Mouse (Mus musculus): Measurements from ENCODE around the gene Ubxn2a. TPM values are rescaled to one million over a fixed set of nuclear protein-coding genes. Genes with fewer than 3 reads are reported as not detected.
"Not testable (repeated sequence)": the region's sequence is repeated elsewhere in the genome, so short reads cannot be mapped to it uniquely, and the experiment has no call there.

The Ubxn2a gene
- polyA plus RNA-seq, 1 experiment from 2014 or later: 25.8 TPM

GRCm38 (mm10) chr12:4908391-4908790, 886 bp upstream of the Ubxn2a start:
- peak overlapping the region; percentile 84; the same call in 1 of the 2 replicates for H3K4me3 ChIP-seq
- 93% methylated on average over 7 of the region's 7 CpGs for WGBS
- H3K27ac ChIP-seq: no peak overlapping the region

DNA sequence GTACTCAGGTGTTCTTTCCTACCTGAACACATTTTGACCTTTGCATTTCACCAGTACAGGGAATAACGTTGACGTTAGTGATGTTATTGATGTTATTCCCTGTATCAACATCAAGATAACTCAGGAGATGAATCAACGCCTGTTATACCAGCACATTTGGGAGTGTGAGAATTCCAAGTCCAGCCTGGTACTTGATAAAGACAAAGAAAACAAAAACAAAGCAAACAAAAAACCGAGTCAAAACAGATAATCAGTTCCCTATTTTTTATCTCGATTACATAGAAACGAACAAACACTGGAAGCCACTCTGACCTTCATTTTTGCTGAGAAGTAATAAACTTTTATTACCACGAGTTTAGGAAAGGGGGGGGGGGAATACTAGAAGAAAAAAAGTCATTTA, 1.0 kb downstream of the Ubxn2a start:
- Histone ChIP-seq H3K27me3 (no peaks in the 10 kb centered on the region), H3K9ac (peak overlapping the region; percentile 90), H3K36me3 (peaks cover 7% of the 10 kb centered on the region; the same call in 1 of the 2 replicates), H3K4me2 (replicated peaks) (peak overlapping the region; percentile 73), H3K4me1 (0 out of 2 replicates have a peak, but pooled peaks cover 3% of the 10 kb centered on the region), H3K27ac (no peak overlapping the region), H3K9me3 (no peaks in the 10 kb centered on the region), H3K4me3 (peak overlapping the region; percentile 84)
- 50% methylated on average over 7 of the region's 7 CpGs for WGBS
- ATAC-seq (ENCODE audit: low FRiP score, low read depth): no peak

More at GRCm38 (mm10) chr12:4908391-4908790, 886 bp upstream of the Ubxn2a start:
- Histone ChIP-seq H3K27me3 (no peaks in the 10 kb centered on the region), H3K36me3 (0 out of 2 replicates have a peak, but pooled peaks cover 4% of the 10 kb centered on the region), H3K9me3 (no peaks in the 10 kb centered on the region), H3K9ac (no peak overlapping the region), H3K4me2 (replicated peaks) (no peak overlapping the region), H3K4me1 (0 out of 2 replicates have a peak, but pooled peaks cover 3% of the 10 kb centered on the region)
- ATAC-seq (ENCODE audit: low FRiP score, low read depth): no peak

GRCm38 (mm10) chr12:4905946-4906345, 1.6 kb downstream of the Ubxn2a start:
- no peak overlapping the region for H3K27ac ChIP-seq
- no peak overlapping the region for H3K9ac ChIP-seq
- no peak overlapping the region for H3K4me2 ChIP-seq (replicated peaks)
- H3K9me3 ChIP-seq: no peaks in the 10 kb centered on the region
- H3K4me1 ChIP-seq: 0 out of 2 replicates have a peak, but pooled peaks cover 3% of the 10 kb centered on the region
- 87% methylated on average over 7 of the region's 7 CpGs for WGBS
- no peak overlapping the region for H3K4me3 ChIP-seq
- no peaks in the 10 kb centered on the region for H3K27me3 ChIP-seq
- no peak for ATAC-seq (ENCODE audit: low FRiP score, low read depth)
- H3K36me3 ChIP-seq: peaks cover 12% of the 10 kb centered on the region

- Histone ChIP-seq H3K27me3 (no peaks in the 10 kb centered on the region), H3K9me3 (no peaks in the 10 kb centered on the region), H3K4me2 (replicated peaks) (no peak overlapping the region), H3K4me3 (no peak overlapping the region), H3K36me3 (peaks cover 26% of the 10 kb centered on the region), H3K9ac (no peak overlapping the region), H3K27ac (no peak overlapping the region), H3K4me1 (no peaks in the 10 kb centered on the region)
- 93% methylated on average over 5 of the region's 5 CpGs for WGBS
- ATAC-seq (ENCODE audit: low FRiP score, low read depth): no peak
Observed at GRCm38 (mm10) chr12:4898024-4898423, 9.5 kb downstream of the Ubxn2a start.

DNA sequence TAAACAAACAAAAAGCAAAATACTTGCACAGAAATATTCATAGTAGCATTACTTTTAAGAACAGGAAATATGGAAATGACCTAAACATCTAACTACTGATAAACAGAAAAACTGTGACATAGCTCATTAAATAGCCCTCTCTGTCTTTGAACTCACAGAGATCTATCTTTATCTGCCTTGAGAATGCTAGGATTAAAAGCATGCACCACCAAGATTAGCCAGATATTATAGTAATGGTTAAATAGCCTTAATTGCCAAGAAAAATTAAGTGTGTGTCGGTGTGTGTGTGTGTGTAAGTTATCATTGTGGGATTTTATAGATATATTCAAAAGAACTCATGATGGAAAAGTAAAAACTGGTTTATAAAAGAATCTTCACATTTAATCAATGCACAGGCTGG, 17.6 kb downstream of the Ubxn2a start:
- H3K4me2 ChIP-seq (replicated peaks): no peak overlapping the region
- 87% methylated on average over 1 of the region's 1 CpGs for WGBS
- H3K9ac ChIP-seq: no peak overlapping the region
- H3K9me3 ChIP-seq: no peaks in the 10 kb centered on the region
- H3K36me3 ChIP-seq: peaks cover 26% of the 10 kb centered on the region
- H3K27me3 ChIP-seq: no peaks in the 10 kb centered on the region
- H3K4me3 ChIP-seq: no peak overlapping the region
- no peak for ATAC-seq (ENCODE audit: low FRiP score, low read depth)
- H3K27ac ChIP-seq: no peak overlapping the region
- H3K4me1 ChIP-seq: no peaks in the 10 kb centered on the region

DNA sequence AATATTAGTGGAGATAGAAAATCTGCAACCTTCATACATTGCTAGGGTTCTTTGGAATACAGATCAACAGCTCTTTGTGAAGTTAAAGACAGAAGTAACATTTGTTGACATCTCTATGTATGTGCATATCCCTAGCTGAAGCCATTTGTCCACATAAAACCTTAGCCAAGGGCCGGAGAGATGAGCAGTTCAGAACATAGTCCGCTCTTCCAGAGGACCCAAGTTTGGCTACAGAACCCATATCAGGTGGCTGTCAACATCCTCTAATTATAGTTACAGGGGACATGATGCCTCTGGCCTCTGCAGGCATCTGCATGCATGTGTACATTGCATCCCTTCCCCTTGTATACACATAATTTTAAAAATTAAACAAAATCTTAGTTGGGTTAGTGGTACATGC, 18.3 kb downstream of the Ubxn2a start:
- WGBS: 92% methylated on average over 2 of the region's 2 CpGs
- Histone ChIP-seq H3K9me3 (no peaks in the 10 kb centered on the region), H3K27ac (no peak overlapping the region), H3K4me2 (replicated peaks) (no peak overlapping the region), H3K9ac (no peak overlapping the region), H3K27me3 (no peaks in the 10 kb centered on the region), H3K4me1 (no peaks in the 10 kb centered on the region), H3K4me3 (no peak overlapping the region), H3K36me3 (peaks cover 29% of the 10 kb centered on the region)
- no peak for ATAC-seq (ENCODE audit: low FRiP score, low read depth)

- Histone ChIP-seq H3K9ac (no peak overlapping the region), H3K27ac (no peak overlapping the region), H3K27me3 (no peaks in the 10 kb centered on the region), H3K4me3 (no peak overlapping the region), H3K4me2 (replicated peaks) (no peak overlapping the region), H3K9me3 (no peaks in the 10 kb centered on the region), H3K36me3 (peaks cover 26% of the 10 kb centered on the region), H3K4me1 (no peaks in the 10 kb centered on the region)
- no peak for ATAC-seq (ENCODE audit: low FRiP score, low read depth)
Observed at GRCm38 (mm10) chr12:4888739-4889138, 18.8 kb downstream of the Ubxn2a start.

DNA sequence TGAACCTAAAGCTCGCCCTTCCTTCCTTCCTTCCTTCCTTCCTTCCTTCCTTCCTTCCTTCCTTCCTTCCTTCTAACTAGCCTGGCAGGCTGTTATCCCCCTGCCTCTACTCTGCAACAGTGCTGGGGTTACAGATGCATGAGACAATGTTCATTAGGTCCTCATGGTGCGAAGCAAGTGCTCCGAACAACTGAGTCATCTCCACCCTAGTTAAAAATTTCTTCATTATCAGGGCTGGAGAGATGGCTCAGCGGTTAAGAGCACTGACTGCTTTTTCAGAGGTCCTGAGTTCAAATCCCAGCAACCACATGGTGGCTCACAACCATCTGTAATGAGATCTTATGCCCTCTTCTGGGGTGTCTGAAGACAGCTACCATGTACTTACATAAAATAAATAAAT, 20.9 kb downstream of the Ubxn2a start:
- not testable (repeated sequence) for H3K4me1 ChIP-seq; H3K9me3 ChIP-seq; H3K27me3 ChIP-seq; H3K4me2 ChIP-seq (replicated peaks); ATAC-seq (ENCODE audit: low FRiP score, low read depth); H3K27ac ChIP-seq; H3K4me3 ChIP-seq; H3K9ac ChIP-seq
- H3K36me3 ChIP-seq: peaks cover 31% of the 10 kb centered on the region
- 98% methylated on average over 4 of the region's 4 CpGs for WGBS

GRCm38 (mm10) chr12:4885062-4885461, 22.4 kb downstream of the Ubxn2a start:
- H3K4me3 ChIP-seq: no peak overlapping the region
- H3K4me1 ChIP-seq: no peaks in the 10 kb centered on the region
- no peak for ATAC-seq (ENCODE audit: low FRiP score, low read depth)
- peaks cover 24% of the 10 kb centered on the region for H3K36me3 ChIP-seq
- 33% methylated on average over 1 of the region's 1 CpGs for WGBS
- no peak overlapping the region for H3K4me2 ChIP-seq (replicated peaks)
- H3K27me3 ChIP-seq: no peaks in the 10 kb centered on the region
- H3K9me3 ChIP-seq: no peaks in the 10 kb centered on the region
- no peak overlapping the region for H3K27ac ChIP-seq
- H3K9ac ChIP-seq: no peak overlapping the region

- Histone ChIP-seq H3K4me2 (replicated peaks) (no peak overlapping the region), H3K4me3 (no peak overlapping the region), H3K27me3 (no peaks in the 10 kb centered on the region), H3K9ac (no peak overlapping the region), H3K27ac (no peak overlapping the region), H3K9me3 (no peaks in the 10 kb centered on the region), H3K36me3 (peaks cover 42% of the 10 kb centered on the region), H3K4me1 (no peaks in the 10 kb centered on the region)
- 86% methylated on average over 2 of the region's 2 CpGs for WGBS
- ATAC-seq (ENCODE audit: low FRiP score, low read depth): no peak
Observed at GRCm38 (mm10) chr12:4882086-4882485, 25.4 kb downstream of the Ubxn2a start.

DNA sequence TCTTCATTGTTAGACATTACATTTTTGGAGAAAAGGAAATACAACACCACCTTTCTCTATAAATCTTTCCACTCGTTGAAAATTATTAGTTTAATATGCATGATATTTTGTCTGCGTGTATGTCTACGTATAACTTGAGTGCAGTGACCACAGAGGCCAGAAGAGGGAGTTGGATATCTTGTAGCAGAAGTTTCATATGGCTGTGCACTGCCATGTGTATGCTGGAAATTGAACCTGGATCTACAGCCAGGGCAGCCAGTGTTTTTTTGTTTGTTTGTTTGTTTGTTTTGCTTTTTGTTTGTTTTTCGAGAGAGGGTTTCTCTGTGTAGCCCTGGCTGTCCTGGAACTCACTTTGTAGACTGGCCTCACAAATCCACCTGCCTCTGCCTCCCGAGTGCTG, 28.5 kb downstream of the Ubxn2a start:
- no peak for ATAC-seq (ENCODE audit: low FRiP score, low read depth)
- Histone ChIP-seq H3K4me2 (replicated peaks) (no peak overlapping the region), H3K9me3 (no peaks in the 10 kb centered on the region), H3K36me3 (peaks cover 29% of the 10 kb centered on the region), H3K4me3 (no peak overlapping the region), H3K27me3 (no peaks in the 10 kb centered on the region), H3K9ac (no peak overlapping the region), H3K4me1 (peaks cover 6% of the 10 kb centered on the region), H3K27ac (no peak overlapping the region)
- WGBS: 94% methylated on average over 5 of the region's 5 CpGs

DNA sequence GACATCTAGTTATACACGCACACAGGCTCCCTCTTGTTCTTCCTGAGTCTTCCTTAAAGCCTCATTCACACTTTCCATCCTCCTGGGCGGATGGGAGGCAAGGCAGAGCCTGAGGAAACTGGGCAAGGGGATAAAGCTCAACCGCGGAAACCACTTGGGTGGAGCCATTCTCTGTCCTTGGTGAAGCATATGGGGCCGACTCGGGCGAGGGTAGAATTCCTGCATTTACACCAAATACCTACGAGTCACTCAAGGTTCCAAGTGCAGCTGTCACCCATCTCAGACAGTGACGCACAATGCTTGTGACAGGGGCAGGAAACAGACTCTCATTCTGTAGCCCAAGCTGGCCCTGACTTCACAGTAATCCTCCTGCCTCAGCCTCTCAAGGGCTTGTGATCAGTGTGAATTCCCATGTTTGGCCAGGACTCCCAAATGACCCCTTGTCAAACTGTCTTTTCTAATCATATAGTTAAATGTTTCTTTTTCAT, 29.2 kb downstream of the Ubxn2a start:
- 0 out of 2 replicates have a peak, but pooled peaks cover 4% of the 10 kb centered on the region for H3K27me3 ChIP-seq
- H3K9ac ChIP-seq: no peak overlapping the region
- no peak overlapping the region for H3K27ac ChIP-seq
- H3K4me3 ChIP-seq: no peak overlapping the region
- WGBS: 80% methylated on average over 9 of the region's 9 CpGs
- ATAC-seq (ENCODE audit: low FRiP score, low read depth): no peak
- H3K4me1 ChIP-seq: peaks cover 10% of the 10 kb centered on the region
- peaks cover 29% of the 10 kb centered on the region for H3K36me3 ChIP-seq
- H3K9me3 ChIP-seq: no peaks in the 10 kb centered on the region
- H3K4me2 ChIP-seq (replicated peaks): no peak overlapping the region

GRCm38 (mm10) chr12:4875623-4876022, 31.9 kb downstream of the Ubxn2a start:
- Histone ChIP-seq H3K9ac (no peak overlapping the region), H3K27me3 (0 out of 2 replicates have a peak, but pooled peaks cover 8% of the 10 kb centered on the region), H3K4me1 (peaks cover 10% of the 10 kb centered on the region), H3K36me3 (peaks cover 18% of the 10 kb centered on the region), H3K4me2 (replicated peaks) (no peak overlapping the region), H3K4me3 (no peak overlapping the region), H3K27ac (no peak overlapping the region), H3K9me3 (no peaks in the 10 kb centered on the region)
- ATAC-seq (ENCODE audit: low FRiP score, low read depth): no peak
- 77% methylated on average over 8 of the region's 8 CpGs for WGBS

Measured in limb, embryonic 13.5 days (tissue).